Mouse (Mus musculus) megakaryocyte, embryonic 14.5 days (primary cell): ENCODE data around the gene Snrpg.

ENCODE experiments used
- FLI1 ChIP-seq: IDR thresholded peaks from 2 replicates; pipeline ENCODE4 v1.6.1; 2012; ENCODE audit warnings: low read length, inconsistent platforms, mixed read lengths
- GATA1 ChIP-seq: IDR thresholded peaks from 3 replicates; pipeline ENCODE4 v1.6.1; 2012; ENCODE audit warnings: mixed read lengths, low read length, inconsistent platforms, borderline replicate concordance

DNA sequence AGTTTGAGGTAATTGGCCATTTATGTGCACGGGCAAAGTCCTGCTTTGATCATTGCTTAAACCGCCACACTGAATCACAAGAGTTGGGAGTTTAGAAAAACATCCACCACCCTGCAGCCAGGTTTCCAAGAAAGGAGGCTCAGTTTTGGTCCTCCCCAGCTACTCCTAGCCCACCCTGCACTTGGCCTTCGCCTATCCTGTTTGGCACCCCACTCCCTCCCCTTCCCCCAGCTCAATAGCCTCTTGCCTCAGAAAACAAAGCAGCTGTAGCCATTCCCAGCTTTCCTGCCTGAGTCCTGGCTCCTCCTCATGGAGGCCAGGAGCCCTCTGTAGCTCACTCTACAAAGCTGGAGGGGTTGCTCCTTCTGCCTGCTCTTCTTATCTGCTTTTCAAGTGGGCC, 42.7 kb upstream of the Snrpg start:
- no peak for TF ChIP-seq GATA1
- no peak for TF ChIP-seq FLI1
